Mouse (Mus musculus) spleen, postnatal 4 days (tissue): Measurements from ENCODE around the gene Pcyt2.
A peak's percentile ranks its signal among the peaks of the same experiment; 100 is the strongest.

Experiments
- DNase-seq, 2 experiments: peaks; one replicate each; pipeline ENCODE4 v3.0.0; 2022; ENCODE audit warnings: low spot score in 2 of 2

Pcyt2 gene

DNA sequence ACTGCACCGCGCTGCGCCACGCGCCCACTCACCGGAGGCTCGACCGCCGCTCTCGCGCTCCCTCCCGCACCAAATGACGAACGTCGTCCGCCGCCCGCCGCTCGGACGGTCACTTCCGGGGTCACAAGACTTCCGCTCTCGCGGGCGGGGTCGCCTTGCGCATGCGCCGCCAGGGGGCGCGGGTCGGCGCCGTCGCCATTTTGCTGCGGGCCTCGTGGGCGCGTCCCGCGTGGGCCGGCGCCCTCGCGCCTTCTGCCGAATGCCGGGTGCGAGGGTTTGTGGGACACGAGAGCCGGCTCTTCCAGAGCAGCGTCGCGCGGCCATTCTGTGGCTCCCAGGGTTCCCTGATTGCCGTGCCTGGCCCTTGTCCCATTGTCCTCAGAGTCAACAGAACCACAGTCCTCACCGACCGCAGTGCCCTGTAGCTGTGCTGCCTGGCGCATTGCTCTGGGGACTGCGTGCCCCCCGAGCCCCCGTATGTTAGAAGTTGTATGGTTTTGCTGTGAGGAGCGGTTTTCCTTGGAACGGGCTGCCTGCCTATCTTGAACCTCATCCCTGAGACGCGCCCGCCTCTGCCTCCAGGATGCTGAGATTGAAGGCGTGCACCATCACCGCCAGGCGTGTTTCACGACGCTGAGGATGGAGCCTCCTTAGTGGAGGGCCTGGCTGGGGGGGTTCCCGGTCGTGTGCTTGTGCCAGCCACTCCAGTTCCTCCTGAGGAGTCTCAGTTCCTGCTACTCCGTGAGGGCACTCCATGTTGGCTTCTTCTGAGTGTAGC lies 36.1 kb downstream of the Pcyt2 start, which contains the start of gene Arhgdia:
Arhgdia (minus strand) TSS at position 135 of the 778 bp plus-strand sequence.
- DNase-seq: peak; percentile 87 to 94

DNA sequence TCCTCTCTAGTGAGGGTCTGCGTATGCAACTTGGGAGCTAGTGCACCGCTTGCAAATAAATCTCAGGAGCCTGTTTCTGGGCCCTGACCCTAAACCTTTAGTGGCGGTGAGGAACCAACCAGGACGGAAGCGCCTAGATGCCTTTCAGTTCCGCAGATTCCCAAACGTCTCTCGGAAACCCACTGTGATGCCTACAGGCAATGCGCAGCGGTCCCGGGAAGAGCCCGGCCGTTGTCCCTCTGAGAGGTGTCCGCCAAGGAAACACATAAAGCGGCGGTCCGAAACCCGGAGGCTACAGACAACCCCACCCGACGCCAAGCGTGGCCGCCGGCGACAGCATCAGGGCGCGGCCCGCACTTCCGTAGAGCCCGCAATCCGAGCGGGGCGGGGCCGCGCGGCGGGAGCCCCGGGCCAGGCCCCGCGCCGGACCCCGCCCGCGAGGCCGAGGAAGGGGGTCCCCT lies 36.8 kb downstream of the Pcyt2 start:
- DNase-seq: peak; percentile 52 to 81

DNA sequence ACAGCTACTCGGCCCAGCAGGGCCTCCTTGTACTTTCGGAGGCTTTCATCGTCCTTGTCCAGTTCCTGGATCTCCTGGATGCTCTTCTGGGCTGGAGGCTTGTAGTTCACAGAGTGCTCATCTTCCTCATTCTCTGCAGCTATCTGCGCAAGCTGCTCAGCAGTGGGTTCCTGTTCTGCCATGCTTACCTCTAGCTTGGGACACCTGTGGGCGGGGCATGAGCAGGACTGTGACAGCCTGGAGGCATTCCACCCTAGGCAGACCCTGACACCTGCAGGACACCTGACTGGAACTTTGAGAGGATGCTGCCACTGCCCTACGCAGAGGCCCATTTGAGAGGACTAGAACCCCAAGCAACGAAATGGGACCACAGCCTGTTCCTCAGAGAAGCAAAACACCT lies 37.5 kb downstream of the Pcyt2 start:
- DNase-seq: peak; percentile 50 to 78

DNA sequence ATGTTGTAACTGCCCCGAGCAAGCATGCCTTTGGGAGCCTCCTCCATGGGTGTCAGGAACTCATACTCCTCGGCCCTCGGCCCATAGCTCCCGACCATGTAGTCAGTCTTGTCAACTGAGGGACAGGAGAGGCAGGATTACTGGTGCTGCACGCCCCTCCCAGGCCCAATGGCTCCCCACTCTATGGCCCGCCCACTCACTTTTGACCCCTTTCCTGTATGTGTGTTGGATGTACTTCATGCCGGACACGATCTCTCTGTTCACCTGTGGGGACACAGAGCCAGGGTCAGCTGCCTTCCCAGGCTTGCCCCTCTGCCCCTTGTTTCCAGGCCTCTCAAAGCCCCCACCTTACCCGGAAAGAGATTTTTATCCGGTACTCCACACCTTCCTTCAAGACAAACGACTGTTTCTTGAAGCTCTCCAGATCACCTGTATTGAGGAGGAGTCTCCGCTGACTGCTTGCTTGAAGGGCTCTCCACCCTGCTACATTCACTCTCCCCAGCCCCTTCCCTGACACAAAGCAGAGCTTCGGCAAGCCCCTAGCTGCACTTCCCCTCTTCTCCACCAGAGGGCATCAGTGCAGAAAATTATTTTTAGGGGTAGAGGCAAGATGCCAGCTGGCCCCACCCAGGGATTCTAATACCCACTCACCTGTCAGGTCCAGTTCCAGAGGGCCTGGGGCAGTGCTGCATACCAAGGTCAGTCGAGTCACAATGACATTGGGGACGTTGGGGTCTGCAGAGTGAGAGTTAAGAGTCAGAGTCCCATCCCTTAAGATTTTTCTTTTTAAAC lies 38.2 kb downstream of the Pcyt2 start:
- DNase-seq: peak; percentile 82 to 94

DNA sequence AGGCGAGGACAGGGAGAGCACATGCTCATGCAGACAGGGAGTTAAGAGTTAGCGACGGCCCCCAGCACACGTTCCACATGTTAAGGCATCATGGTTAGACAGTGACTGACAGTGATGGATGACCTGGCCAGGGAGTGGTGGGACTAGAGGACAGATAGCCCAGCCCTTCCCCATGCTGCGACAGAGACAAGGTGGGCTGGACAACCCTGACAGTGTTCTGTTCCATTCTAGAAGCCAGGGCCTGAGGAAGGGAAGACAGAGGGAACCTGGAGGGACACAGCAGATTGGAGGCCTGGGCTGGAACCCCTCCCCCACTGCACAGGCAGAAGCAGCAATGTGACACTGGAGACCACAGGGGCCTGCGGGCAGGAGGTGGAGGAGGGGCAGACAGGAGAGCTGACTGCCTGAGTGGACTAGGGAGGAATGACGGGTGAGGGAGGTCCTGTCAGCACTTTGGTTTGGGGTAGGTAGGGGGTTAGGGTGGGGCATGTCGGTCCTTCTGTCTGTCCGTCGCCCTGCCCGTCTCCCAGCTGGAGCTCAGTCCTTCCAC lies 39.0 kb downstream of the Pcyt2 start:
- peak in 1 of 2 experiments; percentile 67 for DNase-seq

DNA sequence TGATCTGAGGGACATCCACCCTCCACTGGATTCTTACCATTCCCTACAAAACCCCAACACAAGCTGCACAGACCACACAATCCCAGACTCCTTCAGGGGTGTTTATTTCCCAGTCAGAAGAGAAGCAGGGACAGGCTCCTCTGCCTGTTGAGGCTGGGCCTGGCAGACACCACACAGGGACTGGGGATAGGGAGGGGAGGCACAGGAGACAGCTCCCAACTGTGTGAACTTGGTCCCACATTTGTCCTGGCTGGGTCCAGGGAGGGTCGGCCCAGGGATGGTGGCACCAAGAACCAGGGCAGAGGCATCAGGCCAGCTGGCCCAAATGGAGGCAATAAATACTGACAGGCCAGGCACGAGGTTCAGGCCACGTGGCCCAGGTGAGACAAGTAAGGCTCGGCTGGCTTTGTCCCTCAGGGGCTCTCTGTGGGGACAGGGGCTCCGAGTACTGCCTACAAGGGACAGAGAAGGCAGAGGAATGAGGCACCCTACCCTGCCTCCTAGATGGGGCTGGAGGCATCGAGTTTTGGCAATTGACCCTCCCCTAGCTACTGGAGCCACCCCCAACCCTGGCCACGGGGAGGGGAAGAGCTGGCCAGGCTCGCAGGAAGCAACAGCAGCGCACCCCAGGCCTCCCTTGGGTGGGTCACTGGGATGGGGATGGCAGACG lies 39.6 kb downstream of the Pcyt2 start:
- no peak for DNase-seq

DNA sequence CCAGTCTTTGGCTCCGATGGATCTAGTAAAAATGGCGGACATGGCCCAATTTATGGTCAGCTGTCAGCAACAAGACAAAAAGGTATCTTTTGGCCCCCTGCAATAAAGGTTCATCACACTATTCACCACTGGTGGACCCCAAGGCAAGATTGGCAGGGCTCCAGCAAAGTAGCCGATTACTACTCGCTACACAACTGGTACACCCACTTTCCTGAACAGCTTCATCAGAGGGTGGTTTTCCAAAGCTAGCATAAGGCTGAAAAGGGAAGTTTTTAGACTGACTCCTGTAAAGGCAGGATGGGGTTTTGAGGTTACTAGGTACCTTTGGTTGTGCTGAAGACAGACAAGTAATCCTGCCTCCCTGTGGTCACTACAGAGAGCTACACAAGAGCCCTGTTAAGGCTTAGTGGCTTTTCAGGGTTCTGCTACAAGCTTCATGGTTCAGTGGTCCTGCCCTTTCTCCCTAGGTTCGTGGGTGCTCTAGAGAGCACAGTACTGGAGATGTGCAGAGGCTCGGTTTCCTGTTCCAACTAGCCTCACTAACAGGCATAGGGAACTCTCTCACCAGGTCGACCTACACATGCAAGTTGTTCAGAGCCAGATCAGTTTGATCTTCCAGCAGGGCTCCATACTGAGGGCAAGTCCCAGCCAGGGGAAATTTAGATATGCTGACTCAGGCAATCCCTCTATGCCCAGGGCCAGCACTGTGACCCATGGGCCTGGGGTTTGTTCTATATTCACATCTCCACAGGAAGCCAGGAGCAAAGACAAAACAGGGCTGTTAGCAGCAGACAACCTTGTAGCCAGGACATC lies 40.3 kb downstream of the Pcyt2 start:
- no peak for DNase-seq

DNA sequence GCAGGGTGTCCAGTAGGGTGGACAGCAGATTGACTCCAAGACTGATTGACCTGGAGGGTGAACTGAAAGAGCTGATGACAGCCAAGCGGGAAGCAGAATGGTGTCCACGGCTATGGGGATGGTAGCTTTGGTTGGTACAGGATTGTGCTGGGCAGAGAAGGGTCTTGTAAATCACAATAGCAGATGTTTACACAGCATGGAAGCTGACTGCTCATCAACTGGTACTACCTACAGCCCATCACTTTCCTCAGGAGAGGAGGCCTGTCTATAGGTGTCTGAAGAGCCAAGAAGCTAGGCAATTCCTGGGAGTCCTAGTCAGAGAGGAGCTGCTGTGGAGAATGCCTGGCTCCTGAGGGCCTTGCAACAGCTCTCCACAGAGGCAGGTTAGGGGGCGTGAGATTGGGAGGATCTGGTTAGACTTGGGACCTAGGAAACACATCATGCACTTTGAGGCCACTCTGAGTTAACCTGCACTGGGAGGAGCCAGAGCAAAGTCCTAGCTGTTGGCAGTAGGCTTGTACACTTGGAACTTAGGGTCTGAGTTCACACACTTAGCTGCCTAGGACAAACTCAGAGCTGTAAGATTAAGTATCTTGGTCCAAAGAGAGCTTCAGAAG lies 41.3 kb downstream of the Pcyt2 start:
- no peak for DNase-seq

DNA sequence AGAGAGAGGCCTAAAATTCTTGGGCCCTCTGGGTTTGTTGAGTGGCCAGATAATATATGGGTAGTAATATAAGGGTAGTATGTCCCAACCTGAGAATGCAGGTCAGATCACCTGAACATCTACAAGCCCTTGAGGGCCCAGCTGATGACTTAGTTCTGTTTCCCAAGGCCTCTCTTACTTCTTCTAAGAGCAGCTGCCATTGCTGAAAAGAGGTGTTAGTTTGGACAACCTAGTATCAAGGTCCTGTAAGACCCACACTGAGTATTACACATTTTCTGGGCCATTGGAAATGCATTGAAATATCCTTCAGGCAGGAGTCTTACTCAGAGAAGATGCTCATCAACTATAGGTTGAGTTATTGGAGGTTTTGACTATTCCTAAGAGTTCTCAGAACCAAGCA lies 41.8 kb downstream of the Pcyt2 start:
- no peak for DNase-seq

DNA sequence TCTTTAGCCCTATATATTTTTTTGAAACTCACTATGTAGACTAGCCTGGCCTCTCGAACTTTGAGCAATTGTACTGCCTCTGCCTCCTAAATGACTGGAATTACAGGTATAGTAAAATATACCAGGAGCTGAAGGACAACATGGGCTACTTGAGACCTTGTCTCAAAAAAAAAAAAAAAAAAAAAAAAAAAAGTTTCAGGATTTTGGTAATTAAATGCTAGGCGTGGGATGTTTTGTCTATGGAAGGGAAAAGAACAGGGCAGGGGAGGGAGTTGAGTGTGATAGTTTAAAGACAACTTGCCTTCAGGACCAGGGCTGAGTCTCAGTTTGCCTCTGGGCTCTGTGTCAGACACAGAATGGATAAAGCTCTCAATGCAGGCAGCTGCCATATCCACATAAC lies 42.7 kb downstream of the Pcyt2 start:
- DNase-seq: no peak

DNA sequence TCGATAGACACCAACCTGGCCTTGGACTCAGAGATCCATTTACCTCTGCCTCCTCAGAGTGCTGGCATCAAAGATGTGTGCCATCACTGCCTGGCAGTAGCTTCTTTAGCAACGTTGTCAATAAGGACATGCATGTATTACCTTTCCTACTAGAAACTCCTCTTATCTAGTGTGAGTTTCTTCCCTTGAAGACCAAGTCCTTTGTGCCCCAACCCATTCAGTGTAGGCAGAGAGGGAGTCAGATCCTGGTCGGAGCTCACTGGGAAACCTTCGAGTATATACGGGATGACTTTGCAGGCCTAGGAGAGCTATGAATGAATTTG lies 43.5 kb downstream of the Pcyt2 start:
- no peak for DNase-seq

DNA sequence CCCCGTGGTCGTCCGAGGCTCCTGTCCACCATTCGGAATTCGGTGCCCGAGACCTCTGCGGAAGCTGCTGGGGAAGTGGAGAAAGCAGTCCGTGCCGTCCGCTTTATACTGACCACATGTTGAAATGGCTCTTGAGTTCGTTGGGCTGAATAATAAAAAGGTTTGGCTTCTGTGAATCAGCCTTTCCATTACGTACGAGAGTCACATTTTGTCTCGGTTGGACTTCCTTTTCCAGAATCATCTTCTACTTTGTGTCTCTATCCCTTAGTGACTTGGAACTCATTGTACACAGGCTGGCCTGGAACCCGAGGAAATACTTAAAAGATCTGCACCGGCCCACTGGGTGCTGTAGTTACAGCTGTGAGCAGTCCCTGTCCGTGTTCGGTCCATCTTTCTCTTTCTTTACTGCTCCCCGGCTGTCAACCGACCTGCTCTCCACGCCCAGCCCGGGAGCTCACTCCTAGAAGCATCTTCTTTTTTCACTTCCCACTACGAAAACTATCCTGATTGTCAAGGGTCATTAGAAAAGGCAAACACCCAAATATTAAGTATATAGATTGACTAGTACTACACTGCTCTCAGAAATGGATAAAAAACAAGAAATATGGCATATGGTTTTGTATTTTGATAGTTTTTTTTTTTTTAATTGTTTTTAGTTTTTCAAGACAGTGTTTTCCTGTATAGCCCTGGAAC lies 44.0 kb downstream of the Pcyt2 start:
- no peak for DNase-seq

DNA sequence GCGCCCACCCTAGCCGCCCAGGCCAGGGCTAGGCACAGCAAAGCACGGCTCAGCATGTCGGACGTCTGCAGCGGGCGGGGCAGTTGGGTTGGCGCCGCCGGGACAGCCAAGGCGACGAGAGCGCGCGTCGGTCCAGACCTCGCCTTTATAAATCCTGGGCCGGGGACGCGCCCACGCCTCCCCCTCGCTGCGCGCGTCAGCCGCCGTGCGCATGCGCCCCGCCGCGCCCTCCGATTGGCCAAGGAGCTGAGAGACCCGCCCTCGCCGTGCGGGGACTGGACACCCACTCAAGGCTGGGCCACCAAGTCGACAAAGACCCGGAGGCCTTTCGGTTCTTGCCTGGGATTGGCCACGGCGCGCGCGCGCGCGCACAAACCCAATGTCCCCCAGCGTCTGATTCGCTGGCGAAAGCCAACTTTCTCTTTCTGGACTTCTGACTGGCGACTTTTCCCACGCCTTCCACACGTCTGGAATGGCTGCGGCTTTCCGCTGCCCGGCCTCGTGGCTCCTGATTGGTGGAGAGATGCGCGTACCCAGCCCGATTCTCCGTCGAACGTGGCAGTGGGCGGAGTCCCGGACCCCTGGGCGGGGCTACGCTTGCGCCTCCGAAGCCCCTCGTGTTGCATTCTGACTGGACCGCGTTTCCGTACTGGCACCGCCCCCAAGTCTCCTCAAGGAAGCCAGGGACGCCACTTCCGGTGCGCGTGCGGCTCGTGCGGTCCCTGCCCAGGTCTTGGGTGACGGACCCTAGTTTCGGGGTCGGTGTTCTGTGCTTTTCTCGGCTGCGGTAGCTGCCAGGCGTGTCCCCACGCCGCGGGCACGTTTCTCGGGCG lies 44.8 kb downstream of the Pcyt2 start, which contains the start of gene P4hb:
P4hb (minus strand) TSS at position 502 of the 833 bp plus-strand sequence.
- peak; percentile 99 to 100 for DNase-seq

DNA sequence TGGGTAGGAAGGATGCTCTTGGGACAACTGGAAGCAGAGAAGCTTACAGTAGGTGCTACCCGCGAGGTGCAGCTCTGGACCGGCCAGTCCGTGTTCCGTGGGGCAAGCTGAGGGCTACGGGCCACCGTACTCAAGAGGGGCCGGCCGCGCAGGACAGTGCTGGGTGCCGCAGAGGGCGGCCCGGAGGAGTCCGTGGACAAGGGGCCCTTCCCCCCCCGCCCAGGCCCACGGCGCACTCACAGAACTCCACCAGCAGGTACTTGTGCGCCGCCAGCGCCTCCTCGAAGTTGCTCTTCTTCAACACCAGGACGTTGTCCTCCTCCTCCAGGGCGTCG lies 45.4 kb downstream of the Pcyt2 start:
- DNase-seq: no peak

DNA sequence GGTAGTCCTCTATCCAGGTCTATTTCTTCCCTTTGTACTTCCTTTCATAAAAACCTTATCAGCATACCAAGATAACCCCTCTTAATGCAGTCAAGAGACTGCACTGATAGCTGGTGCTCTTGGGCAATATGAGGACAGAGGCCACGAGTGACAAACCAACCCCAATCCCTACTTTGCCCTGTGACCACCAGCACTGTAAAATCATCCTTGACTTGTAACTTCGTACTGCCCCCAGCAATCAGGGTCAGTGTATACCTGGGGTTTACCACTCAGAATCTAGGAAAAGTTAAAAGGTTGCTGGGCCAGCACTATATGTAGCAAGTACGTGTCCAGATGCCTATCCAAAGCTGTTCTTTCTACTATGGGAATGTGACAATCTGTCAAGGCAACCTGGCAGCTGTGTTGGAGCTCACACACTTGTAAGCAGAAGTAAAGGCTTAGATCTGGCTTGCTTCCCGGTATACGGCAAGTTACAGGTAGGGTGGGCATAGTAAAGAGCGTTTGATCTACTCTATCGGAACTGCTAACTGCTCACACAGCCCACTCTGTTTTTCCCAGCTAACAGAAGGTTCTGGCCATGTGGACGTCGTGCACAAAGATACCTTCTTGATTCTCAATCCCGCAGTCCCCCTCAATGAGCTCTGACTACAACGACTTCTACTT lies 45.9 kb downstream of the Pcyt2 start:
- DNase-seq: no peak

DNA sequence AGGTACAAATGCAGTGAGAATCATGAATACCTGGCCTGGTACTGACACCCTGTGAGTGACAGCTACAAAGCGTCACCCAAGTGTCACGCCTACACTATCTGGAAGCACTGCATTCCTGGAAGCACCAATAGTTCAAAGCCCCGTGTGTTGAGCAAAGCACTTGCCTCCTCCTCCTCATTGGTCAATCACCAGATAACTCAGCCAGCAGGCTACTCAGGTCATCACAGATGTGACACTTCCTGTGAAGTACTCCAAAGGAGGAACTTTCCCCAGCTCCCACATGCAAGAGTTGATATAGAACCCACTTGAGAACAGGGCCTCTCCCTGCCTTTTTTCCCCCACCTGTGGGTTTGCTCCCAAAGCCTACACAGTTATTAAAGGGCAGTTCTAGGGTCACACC lies 46.6 kb downstream of the Pcyt2 start:
- DNase-seq: no peak

DNA sequence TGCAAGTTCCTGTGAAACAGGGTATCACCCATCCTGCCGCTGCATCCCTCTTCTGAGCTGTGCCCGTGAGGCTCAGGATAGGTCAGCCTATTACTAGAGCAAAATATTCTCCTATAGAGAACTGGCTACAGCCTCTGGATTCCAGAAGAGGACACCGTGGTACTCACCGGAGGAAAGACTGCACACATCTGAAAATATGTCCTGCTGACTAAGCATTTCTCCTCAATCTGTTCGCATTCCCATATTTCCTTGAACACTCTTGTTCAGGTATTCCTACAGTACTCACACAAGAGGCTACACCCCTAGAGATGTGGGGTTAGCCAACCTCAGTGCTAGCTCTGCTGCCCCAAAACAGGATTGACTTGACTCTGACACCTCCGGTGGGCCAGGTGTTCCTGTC lies 49.4 kb downstream of the Pcyt2 start:
- DNase-seq: no peak

DNA sequence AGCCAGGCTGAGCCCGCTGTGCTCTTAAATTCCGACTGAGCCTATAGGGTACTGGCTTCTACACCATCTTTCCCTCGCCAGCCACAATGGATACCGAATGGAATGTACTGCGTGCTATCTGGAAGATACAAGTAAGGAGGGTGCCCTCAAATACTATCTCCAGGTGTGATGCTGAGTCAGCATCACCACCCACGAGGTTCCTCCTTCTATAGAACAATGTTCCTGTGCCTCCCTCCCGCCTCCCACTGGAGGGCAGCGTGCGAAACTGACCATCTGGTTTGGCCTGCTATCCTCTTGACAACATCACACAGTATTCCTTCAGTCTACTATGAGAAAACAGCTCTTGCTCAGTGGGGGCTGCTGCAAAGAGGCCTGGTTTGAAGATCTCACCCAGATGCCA lies 52.6 kb downstream of the Pcyt2 start:
- DNase-seq: no peak

DNA sequence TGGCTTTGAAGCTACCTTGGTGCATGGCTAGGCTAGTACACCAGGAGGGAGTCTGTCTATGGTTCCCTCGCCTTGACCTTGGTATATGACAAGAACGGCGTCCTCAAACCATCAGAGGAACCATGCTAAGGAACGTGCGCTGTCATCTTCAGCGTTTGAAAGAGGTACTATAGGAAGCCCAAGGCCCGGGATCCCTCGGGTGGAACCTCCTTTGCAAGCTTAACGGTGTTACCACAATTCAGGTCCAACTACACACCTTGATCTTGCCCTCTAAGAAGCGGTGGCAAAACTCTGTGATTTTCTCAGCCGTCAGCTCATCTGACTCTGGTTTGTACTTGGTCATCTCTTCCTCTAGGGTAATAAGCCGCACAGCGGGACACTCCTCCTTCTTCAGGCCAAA lies 54.8 kb downstream of the Pcyt2 start:
- DNase-seq: peak in 1 of 2 experiments; percentile 57
